Mouse (Mus musculus) thymus, postnatal 14 days (tissue): ENCODE results near the gene Olig1.

ENCODE experiments used
- DNase-seq: peaks from one replicate; pipeline ENCODE4 v3.0.0; 2021

Gene Olig1

DNA sequence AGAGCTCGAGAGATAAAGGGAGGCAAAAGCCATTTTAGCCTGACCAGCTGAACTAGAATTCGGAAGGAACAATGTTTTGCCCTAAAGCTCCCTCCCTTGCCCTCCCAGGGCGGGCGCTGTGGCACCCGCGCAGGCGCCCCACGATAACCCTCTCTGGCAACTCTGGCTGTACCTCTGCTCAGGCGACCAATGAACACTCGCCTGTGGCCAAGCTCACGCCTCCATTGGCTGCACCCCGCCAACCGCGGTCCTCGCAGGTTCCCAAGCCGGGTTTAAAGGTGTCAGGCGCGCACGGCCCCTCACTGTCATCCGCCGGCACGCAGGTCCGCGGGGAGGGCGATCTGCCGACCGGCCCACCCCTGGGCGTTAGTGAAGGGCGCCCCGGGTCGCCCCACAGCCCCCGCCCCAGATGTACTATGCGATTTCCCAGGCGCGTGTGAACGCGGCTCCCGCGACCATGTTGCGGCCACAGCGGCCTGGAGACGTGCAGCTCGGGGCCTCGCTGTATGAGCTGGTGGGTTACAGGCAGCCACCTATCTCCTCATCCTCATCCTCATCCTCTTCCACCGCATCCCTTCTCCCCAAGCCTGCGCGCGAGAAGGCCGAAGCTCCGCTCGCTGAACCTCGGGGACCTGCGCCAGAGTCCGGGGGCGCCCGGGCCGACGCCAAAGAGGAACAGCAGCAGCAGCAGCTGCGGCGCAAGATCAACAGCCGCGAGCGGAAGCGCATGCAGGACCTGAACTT lies at the start of gene Olig1:
Gene Olig1, plus strand, starts transcription at position 305 of the 744 bp plus-strand sequence.
- DNase-seq = peak; percentile 14

DNA sequence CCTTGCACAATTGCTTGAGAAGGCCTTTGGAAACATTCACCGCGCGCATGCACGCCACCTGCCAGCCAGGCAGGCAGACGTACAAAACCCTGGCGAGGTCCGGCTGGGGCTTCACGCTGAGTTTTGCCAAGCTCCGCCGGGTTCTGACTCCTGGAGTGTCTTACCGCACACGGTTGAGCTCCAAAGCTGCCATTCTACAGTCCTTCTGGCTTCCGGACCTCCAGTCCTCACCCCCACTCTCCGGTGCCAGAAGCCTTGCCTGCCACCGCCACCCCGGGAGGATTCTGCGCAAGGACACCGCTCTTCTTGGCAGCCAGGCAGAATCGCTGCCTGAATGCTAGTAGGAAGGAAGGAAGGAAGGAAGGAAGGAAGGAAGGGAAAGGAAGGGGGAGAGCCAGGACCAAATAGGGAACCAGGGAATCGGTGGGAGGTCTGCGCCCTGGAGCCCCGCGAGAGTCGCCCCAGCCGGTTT lies 47.4 kb upstream of the Olig1 start:
- DNase-seq = no peak

DNA sequence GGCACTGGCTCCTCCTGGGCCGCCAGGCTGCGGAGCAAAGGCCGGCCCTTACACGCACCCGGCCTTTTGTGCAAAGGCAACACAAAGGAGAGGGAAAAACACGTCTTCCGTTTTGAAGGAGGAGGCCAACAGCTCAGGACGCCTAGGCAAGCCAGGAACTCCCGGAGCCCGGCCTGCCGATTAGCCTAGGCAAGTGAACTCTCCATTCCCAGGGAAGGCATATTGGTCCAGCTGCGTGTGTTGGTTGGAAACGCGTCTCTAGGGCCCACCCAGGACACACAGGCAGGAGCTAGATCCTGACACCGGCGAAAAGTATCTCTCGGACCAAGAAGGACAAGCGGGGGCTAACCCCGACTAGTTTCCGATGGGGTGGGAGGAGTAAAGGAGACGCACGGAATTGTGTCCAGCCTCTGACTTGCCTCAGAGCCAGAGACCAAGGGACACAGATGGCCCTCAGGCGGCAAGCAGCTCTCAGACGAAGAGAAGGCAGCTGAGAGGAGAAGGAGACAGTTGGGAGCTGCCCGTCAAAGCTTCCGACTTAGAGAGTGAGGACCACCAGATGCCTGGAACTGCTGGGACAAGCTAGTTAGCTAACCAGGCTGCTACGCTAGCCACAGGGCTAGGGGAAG lies 46.8 kb upstream of the Olig1 start:
- no peak for DNase-seq

DNA sequence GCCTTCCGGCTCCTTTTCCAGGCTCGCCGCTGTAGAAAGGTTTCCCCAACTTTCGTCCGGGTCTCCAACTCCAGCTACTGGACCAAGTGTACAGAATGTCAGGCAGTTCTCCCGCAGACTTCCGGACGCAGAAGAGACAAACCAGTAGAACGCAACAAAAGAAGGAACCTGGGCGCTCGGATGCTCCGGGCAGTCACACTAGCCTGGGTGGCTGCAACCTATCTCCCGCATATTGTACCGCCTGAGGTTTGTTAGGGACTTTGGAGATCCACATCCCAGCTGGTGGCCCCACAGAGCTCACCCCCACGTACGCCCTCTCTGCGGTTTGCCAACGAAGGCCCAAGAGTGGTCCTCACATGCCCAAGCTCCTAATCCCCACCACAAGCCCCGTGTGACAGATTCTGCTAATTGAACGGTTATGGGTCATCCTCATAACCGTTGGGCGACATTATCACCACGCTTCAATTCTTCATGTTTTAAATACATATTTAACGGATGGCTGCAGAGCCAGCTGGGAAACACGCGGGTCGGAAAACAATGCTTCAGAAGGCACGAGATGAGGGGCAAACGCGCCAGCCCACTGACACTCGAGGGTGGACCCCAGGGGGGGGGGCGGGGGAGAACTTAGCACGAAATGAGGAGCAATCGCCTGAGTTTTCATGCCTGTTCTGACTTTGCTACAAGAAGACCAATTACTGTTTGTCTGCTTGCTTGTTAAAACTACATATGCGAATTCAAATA lies 46.1 kb upstream of the Olig1 start:
- DNase-seq = no peak

DNA sequence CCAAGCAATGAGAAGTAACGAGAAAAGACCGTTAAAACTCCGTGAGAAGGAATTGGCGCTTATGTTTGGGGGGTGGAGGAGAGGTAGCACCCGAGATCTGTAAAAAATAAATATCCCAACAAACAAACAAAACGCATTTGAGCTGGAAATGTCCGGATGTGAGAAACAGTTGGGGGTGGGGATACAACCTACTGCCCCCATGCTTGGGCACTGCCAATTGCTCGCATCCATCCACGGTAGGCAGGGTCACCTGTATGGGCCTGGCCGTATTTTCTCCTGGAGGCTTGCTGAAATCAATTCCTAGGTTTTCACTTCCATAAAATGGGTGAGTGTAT lies 45.5 kb upstream of the Olig1 start:
- DNase-seq = no peak

DNA sequence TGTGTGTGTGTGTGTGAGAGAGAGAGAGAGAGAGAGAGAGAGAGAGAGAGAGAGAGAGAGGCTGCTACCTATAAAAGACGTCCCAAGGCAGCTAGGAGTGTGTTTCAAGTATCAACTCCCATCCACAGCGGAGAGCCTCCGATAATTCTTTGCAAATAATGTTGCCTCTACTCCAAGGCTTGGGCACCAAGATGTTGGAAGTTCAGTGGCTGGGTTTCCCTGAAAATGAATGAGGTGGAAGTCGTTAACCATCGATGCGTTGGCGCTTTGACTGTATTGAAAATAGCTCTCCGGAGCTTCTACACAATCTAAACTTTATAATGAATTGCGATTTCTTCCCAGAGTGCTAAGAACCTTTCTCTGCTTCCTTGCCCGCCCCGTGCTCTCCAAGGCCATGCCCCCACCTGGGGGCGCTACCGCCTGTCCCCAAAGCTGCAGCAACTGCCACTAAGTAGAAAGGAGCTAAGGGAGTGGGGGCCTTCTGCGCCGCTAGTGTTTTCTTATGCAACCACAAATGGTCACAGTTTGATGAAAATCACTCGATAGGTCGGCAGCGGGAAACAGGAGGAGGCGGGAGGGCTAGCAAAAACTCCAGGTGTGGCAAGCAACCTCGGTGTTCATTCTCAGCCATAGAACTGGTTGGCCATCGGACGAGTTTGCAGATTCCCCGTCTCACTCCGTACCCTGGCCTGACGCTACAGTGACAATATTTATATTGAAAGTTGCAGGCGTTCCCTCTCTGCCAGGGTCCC lies 44.9 kb upstream of the Olig1 start:
- DNase-seq = peak; percentile 15

DNA sequence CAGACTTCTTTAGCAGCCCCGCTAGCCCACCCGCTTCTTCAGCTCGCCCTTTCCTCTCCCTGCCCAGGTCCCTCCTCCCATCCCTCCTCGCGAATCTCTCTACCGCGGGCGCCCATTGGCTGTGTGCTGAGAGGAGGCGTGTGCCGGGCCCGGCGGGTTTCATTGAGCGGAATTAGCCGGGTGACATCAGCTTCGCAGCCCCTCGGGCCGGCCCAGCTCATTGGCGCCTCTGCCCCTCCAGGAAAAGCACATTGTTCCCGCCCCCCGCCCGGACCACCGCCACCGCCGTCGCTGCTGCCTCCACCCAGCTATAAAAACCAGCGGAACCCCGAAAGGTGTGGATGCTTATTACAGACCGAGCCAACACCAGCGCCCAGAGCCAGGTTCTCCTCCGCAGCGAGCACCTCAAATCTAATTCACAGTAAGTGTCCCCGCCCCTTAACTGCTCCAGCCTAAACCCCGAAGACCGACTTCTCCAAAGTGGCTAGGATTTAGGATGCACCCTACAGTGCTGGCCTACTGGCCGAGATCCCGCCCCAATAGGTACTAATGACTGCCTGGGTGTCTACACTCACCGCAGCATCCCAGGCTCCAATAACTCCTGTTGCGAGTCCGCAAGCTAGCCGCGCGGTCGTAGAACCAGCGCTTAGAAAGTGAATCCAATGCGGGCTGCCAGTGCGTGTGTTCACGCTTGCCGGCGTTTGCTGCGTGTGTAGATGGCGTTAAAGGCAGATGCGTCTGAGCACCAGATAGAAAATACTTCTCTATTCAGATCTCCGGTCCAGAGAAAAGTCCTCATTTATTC lies 44.1 kb upstream of the Olig1 start, which contains the start of gene Olig2:
Gene Olig2, plus strand, starts transcription at position 225 of the 805 bp plus-strand sequence.
- DNase-seq = peak; percentile 20

DNA sequence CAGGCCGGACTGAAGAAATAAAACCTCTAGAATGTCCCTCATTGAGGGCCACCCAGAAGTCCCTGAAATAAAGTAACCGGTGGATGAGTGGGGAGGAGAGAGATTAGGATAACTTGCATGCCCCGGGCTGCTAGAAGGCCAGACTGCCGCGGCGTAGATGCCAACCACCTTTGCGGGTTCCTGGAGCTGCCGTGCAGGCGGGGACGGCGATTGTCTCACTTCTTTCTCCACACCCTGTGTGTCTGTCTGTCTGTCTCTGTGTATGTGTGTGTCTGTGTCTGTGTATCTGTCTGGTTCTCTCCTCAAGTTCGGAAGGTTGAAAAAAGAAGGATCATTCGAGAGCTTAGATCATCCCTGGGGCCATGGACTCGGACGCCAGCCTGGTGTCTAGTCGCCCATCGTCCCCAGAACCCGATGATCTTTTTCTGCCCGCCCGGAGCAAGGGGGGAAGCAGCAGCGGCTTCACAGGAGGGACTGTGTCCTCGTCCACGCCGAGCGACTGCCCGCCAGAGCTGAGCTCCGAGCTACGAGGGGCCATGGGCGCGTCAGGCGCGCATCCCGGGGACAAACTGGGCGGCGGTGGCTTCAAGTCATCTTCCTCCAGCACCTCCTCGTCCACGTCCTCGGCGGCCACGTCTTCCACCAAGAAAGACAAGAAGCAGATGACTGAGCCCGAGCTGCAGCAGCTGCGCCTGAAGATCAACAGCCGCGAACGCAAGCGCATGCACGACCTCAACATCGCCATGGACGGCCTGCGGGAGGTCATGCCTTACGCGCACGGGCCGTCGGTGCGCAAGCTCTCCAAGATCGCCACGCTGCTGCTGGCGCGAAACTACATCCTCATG lies 43.3 kb upstream of the Olig1 start:
- DNase-seq = no peak

DNA sequence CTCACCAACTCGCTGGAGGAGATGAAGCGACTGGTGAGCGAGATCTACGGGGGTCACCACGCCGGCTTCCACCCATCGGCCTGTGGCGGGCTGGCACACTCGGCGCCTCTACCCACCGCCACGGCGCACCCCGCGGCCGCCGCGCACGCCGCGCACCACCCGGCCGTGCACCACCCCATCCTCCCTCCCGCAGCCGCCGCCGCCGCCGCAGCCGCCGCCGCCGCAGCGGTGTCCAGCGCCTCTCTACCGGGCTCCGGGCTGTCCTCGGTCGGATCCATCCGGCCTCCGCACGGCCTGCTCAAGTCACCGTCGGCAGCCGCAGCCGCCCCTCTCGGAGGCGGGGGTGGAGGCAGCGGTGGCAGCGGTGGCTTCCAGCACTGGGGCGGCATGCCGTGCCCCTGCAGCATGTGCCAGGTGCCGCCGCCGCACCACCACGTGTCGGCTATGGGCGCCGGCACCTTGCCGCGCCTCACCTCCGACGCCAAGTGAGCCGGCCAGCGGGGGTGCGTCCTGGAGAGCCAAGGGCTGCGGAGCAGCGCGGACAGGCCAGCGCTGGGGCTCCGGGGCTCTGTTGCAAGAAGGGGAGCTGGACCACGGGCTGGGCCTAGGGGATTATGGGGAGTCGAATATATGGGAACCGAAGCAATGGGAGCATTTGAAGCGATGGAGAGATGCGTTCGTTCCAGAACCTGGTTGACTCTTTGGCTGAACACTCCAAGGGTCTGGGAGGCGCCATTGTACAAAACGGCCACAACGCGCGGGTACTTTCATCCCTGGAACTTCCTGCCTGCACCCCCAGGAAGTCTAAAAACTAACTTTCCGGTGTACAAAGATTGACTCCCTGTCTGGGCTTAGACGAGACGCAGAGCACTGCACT lies 42.5 kb upstream of the Olig1 start:
- peak; percentile 30 for DNase-seq

DNA sequence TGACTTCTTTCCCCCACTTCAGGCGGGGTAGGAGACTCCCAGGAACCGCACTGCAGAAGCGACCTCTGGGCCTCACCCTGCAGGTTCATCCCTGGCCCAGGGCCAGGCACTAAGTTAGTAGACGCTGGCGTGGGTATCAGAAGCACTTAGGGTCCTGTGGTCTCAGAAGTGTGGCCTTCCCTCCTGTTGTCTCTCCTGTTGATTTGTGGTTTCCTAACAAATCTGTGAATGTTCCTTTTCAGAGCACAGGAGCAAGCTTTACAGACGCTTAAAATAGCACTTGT lies 41.9 kb upstream of the Olig1 start:
- no peak for DNase-seq

DNA sequence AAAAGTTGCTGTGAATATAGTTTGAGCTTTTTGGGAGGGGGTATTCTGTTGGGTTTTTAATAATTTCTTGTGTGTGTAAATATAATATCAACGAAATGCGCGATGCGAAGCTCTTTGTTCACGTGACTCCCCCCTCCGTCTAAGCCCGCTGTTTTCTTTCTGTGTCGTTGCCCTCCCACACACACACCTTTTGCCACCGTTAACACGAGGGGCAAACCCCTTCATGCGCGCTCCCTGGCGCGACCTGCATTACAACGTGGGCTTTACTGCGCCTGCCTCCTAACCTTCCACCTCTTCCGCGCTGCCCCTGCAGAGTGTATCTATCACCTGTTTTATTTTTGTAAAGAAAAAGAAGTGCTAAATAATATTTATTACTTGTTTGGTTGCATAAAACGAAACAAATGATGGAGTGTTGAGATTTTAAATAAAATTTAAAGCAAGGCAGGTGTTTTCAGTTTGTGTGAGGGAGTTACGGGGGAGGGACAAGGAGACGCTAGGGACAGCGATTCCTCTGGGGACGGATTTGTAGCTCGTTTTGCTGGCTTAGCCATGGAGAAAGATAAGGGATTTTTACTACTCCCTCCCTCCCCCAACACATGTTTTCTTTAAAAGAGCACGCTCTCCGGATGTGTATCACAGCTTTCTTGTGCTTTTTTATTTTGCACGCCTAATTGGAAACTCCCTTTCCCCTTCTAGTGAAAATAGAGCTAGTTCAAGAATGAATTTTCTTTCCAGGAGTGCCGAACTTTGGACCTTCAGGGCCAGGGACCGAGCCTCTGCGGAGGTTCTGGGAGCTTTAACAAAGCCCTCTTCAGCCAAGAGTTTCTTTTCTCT lies 41.1 kb upstream of the Olig1 start:
- DNase-seq = no peak

DNA sequence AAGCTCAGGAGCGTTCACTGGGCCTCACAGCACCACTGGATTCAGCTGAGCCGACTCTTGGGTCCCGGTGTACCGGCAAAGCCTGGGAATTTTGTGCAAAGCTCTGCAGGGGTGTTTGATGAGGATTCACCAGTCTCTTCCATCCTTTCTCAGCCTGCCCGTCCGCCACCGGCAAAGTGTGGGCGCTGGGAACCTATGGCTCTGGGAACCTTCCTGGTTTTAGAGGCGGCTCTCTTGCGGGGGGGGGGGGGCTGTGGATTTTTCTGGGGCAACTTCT lies 40.6 kb upstream of the Olig1 start:
- DNase-seq = no peak

DNA sequence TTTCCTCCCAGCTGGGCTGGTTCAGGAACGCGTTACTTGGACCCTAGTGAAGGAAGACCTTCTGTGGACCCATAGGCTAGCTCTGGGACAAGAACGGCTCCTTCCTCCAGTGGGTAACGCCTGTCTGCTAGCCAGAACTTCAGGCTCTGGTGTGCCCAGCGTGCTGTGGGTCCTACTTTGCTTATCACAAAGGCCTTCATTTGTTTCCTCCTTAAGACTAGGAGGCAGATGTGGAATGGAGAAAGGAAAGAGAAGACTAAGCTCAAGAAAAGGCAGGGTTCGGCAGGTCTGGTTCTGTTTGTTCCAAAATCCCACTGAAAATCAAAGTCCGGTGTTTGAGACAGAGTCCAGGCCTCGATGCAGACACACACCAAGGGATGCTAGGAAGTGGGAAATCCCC lies 39.9 kb upstream of the Olig1 start:
- no peak for DNase-seq

DNA sequence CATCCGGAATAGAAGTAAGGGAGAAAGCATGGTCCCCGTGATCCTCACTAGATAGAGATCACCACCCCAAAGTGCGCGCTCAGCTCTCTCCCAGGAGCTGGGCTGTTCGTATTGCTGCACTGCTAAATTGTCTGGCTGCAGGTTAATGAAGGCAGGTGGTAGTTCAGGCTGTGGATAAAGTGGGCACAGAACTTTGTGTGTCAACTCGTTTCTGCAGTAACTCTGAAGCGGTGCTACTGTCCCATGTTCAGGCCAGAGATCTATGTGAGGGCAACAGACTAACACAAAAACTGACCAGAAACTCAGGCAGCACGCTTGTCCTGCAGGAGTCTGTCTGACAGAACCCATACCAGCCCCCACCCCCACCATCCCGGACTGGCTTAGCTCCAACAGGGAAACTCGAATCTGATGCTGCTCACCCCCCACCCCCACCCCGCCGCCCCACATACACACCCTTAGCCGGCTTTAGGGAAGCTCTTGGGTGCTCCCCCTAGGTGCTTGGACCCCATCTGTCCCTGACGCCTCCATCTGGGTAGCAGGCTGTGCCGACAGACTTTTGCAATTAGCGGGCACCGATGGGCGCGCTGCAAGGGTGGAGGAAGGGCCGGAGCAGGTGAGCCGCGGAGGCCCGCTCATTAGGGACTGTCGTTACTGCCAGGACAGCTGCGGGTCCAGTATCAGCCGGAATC lies 37.6 kb upstream of the Olig1 start:
- DNase-seq = no peak

DNA sequence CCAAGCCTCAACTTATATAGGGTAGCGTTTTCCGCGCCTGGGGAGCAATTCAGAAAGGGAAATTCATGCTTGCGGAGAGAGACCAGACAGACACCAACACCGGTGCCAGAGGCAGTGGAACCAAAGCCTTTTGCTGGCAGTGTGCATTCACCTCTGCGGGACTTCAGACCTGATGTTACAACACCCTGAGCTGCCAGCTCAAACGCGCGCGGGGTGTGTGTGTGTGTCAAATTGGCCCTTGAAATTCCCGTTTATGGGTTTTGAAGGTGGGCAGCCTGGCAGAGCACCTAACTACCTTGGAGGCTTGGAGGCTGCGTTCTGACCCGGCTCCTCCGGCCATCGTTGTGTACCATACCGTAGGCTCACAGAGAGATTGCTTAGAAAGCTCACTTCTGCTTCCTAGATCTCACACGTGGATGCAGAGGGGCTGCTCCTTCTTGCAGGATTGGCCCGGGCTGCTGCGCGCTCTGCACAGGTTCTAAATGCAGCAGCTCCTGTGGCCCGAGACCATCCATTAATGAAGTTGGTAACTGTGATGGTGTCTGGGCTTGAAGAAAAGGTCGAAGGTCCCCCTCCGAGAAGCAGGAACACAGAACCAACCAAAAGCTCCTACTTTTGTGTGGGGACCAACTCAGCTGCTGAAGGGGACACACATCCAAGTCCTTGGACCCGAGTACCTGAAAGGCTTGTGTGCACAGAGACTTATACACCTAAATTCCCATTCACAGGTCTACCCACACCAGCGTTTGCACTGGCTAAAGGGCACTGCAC lies 36.9 kb upstream of the Olig1 start:
- no peak for DNase-seq

DNA sequence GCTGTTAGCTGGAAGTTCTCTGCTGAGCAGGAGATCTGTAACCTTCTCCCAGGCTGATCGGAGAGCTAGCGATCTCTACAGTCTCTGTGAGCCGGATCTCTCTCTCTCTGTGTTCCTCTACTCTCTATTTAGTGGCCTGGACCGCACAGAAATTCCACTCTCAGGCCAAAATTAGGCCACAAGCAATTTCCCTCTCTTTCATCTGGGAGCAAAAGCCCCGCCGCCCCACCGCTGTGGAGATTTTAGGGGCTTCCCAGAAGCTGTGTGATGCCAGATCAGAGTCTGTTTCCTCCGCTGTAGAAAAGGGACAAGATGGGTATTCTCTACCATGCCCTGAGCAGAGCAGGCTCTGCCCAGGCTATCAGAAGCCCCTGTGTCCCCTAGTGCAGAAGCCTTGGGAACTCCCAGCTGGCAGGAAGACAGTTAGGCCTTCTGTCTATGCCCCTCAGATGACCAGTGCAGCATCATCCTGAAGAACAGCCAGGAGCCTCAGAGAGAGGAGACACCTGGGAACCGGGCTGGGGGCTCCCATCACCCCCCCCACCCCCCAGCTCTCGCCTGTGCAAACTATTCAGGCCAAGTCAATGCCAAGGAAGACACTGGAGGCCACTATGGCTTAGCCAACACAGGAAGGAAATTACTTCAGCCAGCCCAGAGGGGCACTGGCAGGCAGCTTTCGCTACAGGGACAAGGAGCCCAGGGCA lies 36.2 kb upstream of the Olig1 start:
- DNase-seq = no peak

DNA sequence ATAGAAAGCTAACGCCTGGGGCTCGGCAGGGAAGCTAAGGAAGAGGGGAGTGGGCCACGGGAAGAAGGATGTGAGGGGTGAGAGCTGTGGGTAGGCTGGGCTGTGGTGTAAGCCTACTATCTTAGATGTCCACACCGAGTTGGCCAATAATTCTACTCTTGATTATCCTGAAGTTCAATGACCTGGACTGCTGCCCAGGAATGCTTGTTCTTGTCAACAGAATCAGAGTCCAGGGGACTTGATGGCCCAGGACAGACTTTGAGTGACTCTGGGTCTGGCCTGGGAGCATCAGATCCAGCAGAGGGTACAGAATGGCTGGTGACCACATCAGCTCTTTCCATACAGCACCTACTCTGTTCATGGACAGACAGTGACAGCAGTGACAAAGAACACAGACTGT lies 30.5 kb upstream of the Olig1 start:
- no peak for DNase-seq

DNA sequence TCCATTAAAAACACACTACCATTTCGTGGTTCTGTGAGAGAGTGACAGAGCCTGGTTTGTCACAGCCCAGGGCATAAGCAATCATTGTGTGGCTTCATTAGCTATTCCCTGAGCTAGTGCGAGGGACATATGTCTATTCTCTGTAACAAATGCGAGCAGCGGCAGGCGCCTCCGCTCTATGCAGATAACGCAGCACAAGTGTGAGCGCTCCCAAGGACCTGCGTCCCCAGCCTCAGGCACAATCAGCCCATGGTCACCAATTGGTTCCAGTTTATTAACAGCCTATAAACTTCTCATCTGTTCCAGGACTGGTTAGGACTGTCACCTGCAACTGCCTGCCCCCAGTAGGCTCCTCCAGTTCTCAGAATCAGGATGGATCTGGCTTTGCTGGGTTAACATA lies 23.3 kb upstream of the Olig1 start:
- DNase-seq = no peak
